Mouse (Mus musculus) MEL (cell line): ENCODE results near the gene Mmp15. TPM values are rescaled to one million over a fixed set of nuclear protein-coding genes. Genes with fewer than 3 reads are reported as not detected.

Source experiments
- DNase-seq: peaks from one replicate; pipeline ENCODE4 v3.0.0; 2011; ENCODE audit warnings: low read depth, low spot score
- H3K27ac ChIP-seq: 2 replicates; pipeline ENCODE4 v1.5.1; 2012; ENCODE audit warnings: low read depth, mild to moderate bottlenecking, control low read depth, low read length, moderate library complexity; ENCODE audit not compliant: control insufficient read depth
- H3K27me3 ChIP-seq, 2 experiments: fragments of 150-350 bp in 1 of 2; sonication (generic) in 1 of 2; 2 replicates each; pipeline ENCODE4 v1.6.1; 2012; ENCODE audit warnings: low read length in 2 of 2, mild to moderate bottlenecking in 2 of 2, improper control_type of control experiment in 1 of 2, moderate library complexity in 1 of 2; ENCODE audit not compliant: insufficient read depth in 2 of 2, control insufficient read depth in 1 of 2
- H3K36me3 ChIP-seq, 2 experiments: 2 replicates each; pipeline ENCODE4 v1.6.1; 2012 to 2014; ENCODE audit warnings: low read length in 2 of 2, improper control_type of control experiment in 1 of 2, inconsistent platforms in 1 of 2, mild to moderate bottlenecking in 1 of 2; ENCODE audit not compliant: insufficient read depth in 2 of 2, control insufficient read depth in 1 of 2
- H3K4me1 ChIP-seq, 2 experiments: fragments of 150-350 bp in 1 of 2; sonication (generic) in 1 of 2; 2 replicates each; pipeline ENCODE4 v1.6.1; 2012; ENCODE audit warnings: low read length in 2 of 2, improper control_type of control experiment in 1 of 2, mild to moderate bottlenecking in 1 of 2; ENCODE audit not compliant: insufficient read depth in 2 of 2, control insufficient read depth in 1 of 2
- H3K4me3 ChIP-seq, 2 experiments: fragments of 150-350 bp in 1 of 2; sonication (generic) in 1 of 2; 2 replicates each; pipeline ENCODE4 v1.5.1; 2012; ENCODE audit warnings: low read depth in 2 of 2, low read length in 2 of 2, mild to moderate bottlenecking in 2 of 2, moderate library complexity in 2 of 2, control low read depth in 1 of 2, improper control_type of control experiment in 1 of 2; ENCODE audit not compliant: control insufficient read depth in 1 of 2, insufficient read depth in 1 of 2
- H3K79me2 ChIP-seq: 2 replicates; pipeline ENCODE4 v1.6.1; 2012; ENCODE audit warnings: mild to moderate bottlenecking, low read length, moderate library complexity; ENCODE audit not compliant: control insufficient read depth, poor library complexity, insufficient read depth
- H3K9ac ChIP-seq: 2 replicates; pipeline ENCODE4 v1.6.1; 2012; ENCODE audit warnings: low read depth, mild to moderate bottlenecking, control low read depth, low read length, moderate library complexity; ENCODE audit not compliant: control insufficient read depth, poor library complexity, severe bottlenecking
- H3K9me3 ChIP-seq: fragments of 150-350 bp; sonication (generic); replicated peaks from 2 replicates; pipeline ENCODE4 v1.6.1; 2012; ENCODE audit warnings: mild to moderate bottlenecking, low read length, improper control_type of control experiment, moderate library complexity; ENCODE audit not compliant: insufficient read depth
- BHLHE40 ChIP-seq: IDR thresholded peaks from 2 replicates; pipeline ENCODE4 v1.6.1; 2012; ENCODE audit warnings: low read depth, mild to moderate bottlenecking, inconsistent platforms, low read length, improper control_type of control experiment, borderline replicate concordance
- CHD1 ChIP-seq: IDR thresholded peaks from 2 replicates; pipeline ENCODE4 v1.6.1; 2012; ENCODE audit warnings: low read depth, mild to moderate bottlenecking, inconsistent platforms, low read length, improper control_type of control experiment
- CTCF ChIP-seq, 3 experiments: IDR thresholded peaks in 2 of 3; conservative IDR thresholded peaks in 1 of 3; 2 replicates each; pipeline ENCODE4 v1.5.1; 2011 to 2012; ENCODE audit warnings: low read length in 3 of 3, low read depth in 2 of 3, mild to moderate bottlenecking in 2 of 3, improper control_type of control experiment in 1 of 3, inconsistent platforms in 1 of 3, mixed read lengths in 1 of 3, moderate library complexity in 1 of 3; ENCODE audit not compliant: control insufficient read depth in 1 of 3, insufficient read depth in 1 of 3, poor library complexity in 1 of 3, severe bottlenecking in 1 of 3
- ELF1 ChIP-seq: IDR thresholded peaks from 2 replicates; pipeline ENCODE4 v1.6.1; 2014; ENCODE audit warnings: low read depth, mild to moderate bottlenecking, inconsistent platforms, low read length, improper control_type of control experiment, moderate library complexity
- HCFC1 ChIP-seq: IDR thresholded peaks from 2 replicates; pipeline ENCODE4 v1.6.1; 2012; ENCODE audit warnings: low read depth, mild to moderate bottlenecking, inconsistent platforms, low read length, improper control_type of control experiment, moderate library complexity
- MAZ ChIP-seq: IDR thresholded peaks from 2 replicates; pipeline ENCODE4 v1.6.1; 2012; ENCODE audit warnings: low read depth, mild to moderate bottlenecking, inconsistent platforms, low read length, improper control_type of control experiment
- MEF2A ChIP-seq: IDR thresholded peaks from 2 replicates; pipeline ENCODE4 v1.6.1; 2014; ENCODE audit warnings: low read depth, mild to moderate bottlenecking, inconsistent platforms, low read length, improper control_type of control experiment; ENCODE audit not compliant: poor library complexity, insufficient replicate concordance, severe bottlenecking; ENCODE audit errors: extremely low read depth
- MXI1 ChIP-seq: IDR thresholded peaks from 2 replicates; pipeline ENCODE4 v1.6.1; 2011; ENCODE audit warnings: mild to moderate bottlenecking, low read depth, low read length, improper control_type of control experiment
- MYB ChIP-seq: IDR thresholded peaks from 2 replicates; pipeline ENCODE4 v1.6.1; 2011; ENCODE audit warnings: mild to moderate bottlenecking, low read depth, low read length, improper control_type of control experiment
- NELFE ChIP-seq: IDR thresholded peaks from 2 replicates; pipeline ENCODE4 v1.6.1; 2011; ENCODE audit warnings: low read depth, low read length, improper control_type of control experiment
- NRF1 ChIP-seq: IDR thresholded peaks from 2 replicates; pipeline ENCODE4 v1.6.1; 2014; ENCODE audit warnings: low read depth, mild to moderate bottlenecking, inconsistent platforms, low read length, improper control_type of control experiment, moderate library complexity; ENCODE audit not compliant: poor library complexity, insufficient read depth, severe bottlenecking
- POLR2A ChIP-seq, 2 experiments: IDR thresholded peaks; 2 replicates each; pipeline ENCODE4 v1.6.1; 2011 to 2012; ENCODE audit warnings: low read length in 2 of 2, mild to moderate bottlenecking in 2 of 2, control low read depth in 1 of 2, improper control_type of control experiment in 1 of 2, low read depth in 1 of 2, moderate library complexity in 1 of 2; ENCODE audit not compliant: control insufficient read depth in 1 of 2, insufficient read depth in 1 of 2, poor library complexity in 1 of 2
- POLR2AphosphoS2 ChIP-seq: IDR thresholded peaks from 2 replicates; pipeline ENCODE4 v1.6.1; 2011; ENCODE audit warnings: low read length, improper control_type of control experiment
- RAD21 ChIP-seq: IDR thresholded peaks from 2 replicates; pipeline ENCODE4 v1.6.1; 2011; ENCODE audit warnings: mild to moderate bottlenecking, low read depth, low read length, improper control_type of control experiment
- RCOR1 ChIP-seq: IDR thresholded peaks from 2 replicates; pipeline ENCODE4 v1.6.1; 2012; ENCODE audit warnings: low read depth, mild to moderate bottlenecking, inconsistent platforms, low read length, improper control_type of control experiment
- SIN3A ChIP-seq: IDR thresholded peaks from 2 replicates; pipeline ENCODE4 v1.6.1; 2012; ENCODE audit warnings: low read length, improper control_type of control experiment, inconsistent platforms
- TBP ChIP-seq: IDR thresholded peaks from 2 replicates; pipeline ENCODE4 v1.8.0; 2011; ENCODE audit warnings: low read depth, low read length, improper control_type of control experiment
- TCF12 ChIP-seq: IDR thresholded peaks from 2 replicates; pipeline ENCODE4 v1.6.1; 2014; ENCODE audit warnings: low read depth, mild to moderate bottlenecking, inconsistent platforms, low read length, improper control_type of control experiment, moderate library complexity
- UBTF ChIP-seq: IDR thresholded peaks from 2 replicates; pipeline ENCODE4 v1.6.1; 2012; ENCODE audit warnings: low read depth, mild to moderate bottlenecking, inconsistent platforms, low read length, improper control_type of control experiment, moderate library complexity, borderline replicate concordance; ENCODE audit not compliant: insufficient read depth
- USF1 ChIP-seq: IDR thresholded peaks from 2 replicates; pipeline ENCODE4 v1.6.1; 2014; ENCODE audit warnings: low read depth, mild to moderate bottlenecking, inconsistent platforms, low read length, improper control_type of control experiment, moderate library complexity
- ZMIZ1 ChIP-seq: IDR thresholded peaks from 2 replicates; pipeline ENCODE4 v1.6.1; 2012; ENCODE audit warnings: low read depth, mild to moderate bottlenecking, inconsistent platforms, low read length, improper control_type of control experiment, moderate library complexity
- ZNF384 ChIP-seq: IDR thresholded peaks from 2 replicates; pipeline ENCODE4 v1.6.1; 2012; ENCODE audit warnings: low read depth, mild to moderate bottlenecking, inconsistent platforms, low read length, improper control_type of control experiment
- polyA plus RNA-seq, 2 experiments: library from polyadenylated mRNA; stranded (reverse) in 1 of 2; unstranded in 1 of 2; fragments of >175 nt in 1 of 2; fragments of >200 nt in 1 of 2; gene quantifications; 2 replicates each; pipeline versions ENCODE4 v1.2.1 to v1.2.4; 2012; ENCODE audit warnings: low replicate concordance in 2 of 2, low read depth in 1 of 2; ENCODE audit not compliant: insufficient read length in 2 of 2, insufficient read depth in 1 of 2, missing spikeins in 1 of 2
- total RNA-seq: library from RNA; depleted of rRNA; stranded (reverse); fragments of 300-350 nt; gene quantifications from 2 replicates; pipeline ENCODE4 v1.2.3, GENCODE M21; 2012

Gene Mmp15
- total and polyA plus RNA-seq, 3 experiments: 0.01 TPM; not detected in 2

GRCm38 (mm10) chr8:95391101-95391500 is 39.0 kb downstream of the Mmp15 start:
- Histone ChIP-seq H3K27me3 (peaks cover 6 to 8% of the 10 kb centered on the region in 2 experiments), H3K79me2 (no peaks in the 10 kb centered on the region), H3K9me3 (no peaks in the 10 kb centered on the region), H3K36me3 (no peaks in the 10 kb centered on the region), H3K4me1 (peaks cover 0 to 2% of the 10 kb centered on the region in 2 experiments; a peak in 1 of 4 replicates), H3K27ac (no peak overlapping the region), H3K9ac (no peak overlapping the region), H3K4me3 (no peak overlapping the region)
- no peak for TF ChIP-seq MAZ
- no peak for DNase-seq

- Histone ChIP-seq H3K4me1 (peaks cover 0 to 12% of the 10 kb centered on the region in 2 experiments; a peak in 1 of 4 replicates), H3K36me3 (peaks cover 0 to 4% of the 10 kb centered on the region in 2 experiments; a peak in 2 of 4 replicates), H3K27ac (no peak overlapping the region), H3K9ac (no peak overlapping the region), H3K79me2 (no peaks in the 10 kb centered on the region), H3K9me3 (no peaks in the 10 kb centered on the region), H3K27me3 (peaks cover 6 to 8% of the 10 kb centered on the region in 2 experiments), H3K4me3 (no peak overlapping the region)
- no peak for TF ChIP-seq ELF1
- TF ChIP-seq CHD1: no peak
- no peak for TF ChIP-seq BHLHE40
- TF ChIP-seq MYB: no peak
- no peak for DNase-seq
These were observed 40.5 kb downstream of the Mmp15 start for GRCm38 (mm10) chr8:95392604-95393003.

GRCm38 (mm10) chr8:95395186-95395918 is 43.3 kb downstream of the Mmp15 start:
- no peak overlapping the region for H3K9ac ChIP-seq
- TF ChIP-seq MXI1: no peak
- TF ChIP-seq POLR2AphosphoS2: no peak
- no peak for TF ChIP-seq TCF12
- no peak for TF ChIP-seq MEF2A
- no peak for TF ChIP-seq NELFE
- no peak for TF ChIP-seq USF1
- TF ChIP-seq HCFC1: no peak
- TF ChIP-seq MAZ: no peak
- TF ChIP-seq TBP: no peak
- TF ChIP-seq POLR2A (IDR thresholded peaks at IDR 0.05; ENCODE audit: control insufficient read depth in 1 of 2, insufficient read depth in 1 of 2, low read depth in 1 of 2, low read length in 2 of 2, poor library complexity in 1 of 2): no peak
- no peak for TF ChIP-seq NRF1
- TF ChIP-seq RAD21: no peak
- TF ChIP-seq ZMIZ1: no peak
- TF ChIP-seq RCOR1: no peak
- TF ChIP-seq BHLHE40: no peak
- TF ChIP-seq SIN3A: no peak
- no peak for TF ChIP-seq CTCF (IDR thresholded peaks at IDR 0.05 in 2 of 3, conservative IDR thresholded peaks at IDR 0.05 in 1 of 3; ENCODE audit: control insufficient read depth in 1 of 3, insufficient read depth in 1 of 3, low read depth in 2 of 3, low read length in 3 of 3, poor library complexity in 1 of 3, severe bottlenecking in 1 of 3)
- no peak for TF ChIP-seq ELF1
- no peak for TF ChIP-seq ZNF384
- TF ChIP-seq UBTF: no peak
- no peak overlapping the region for H3K4me3 ChIP-seq
- no peaks in the 10 kb centered on the region for H3K79me2 ChIP-seq
- H3K4me1 ChIP-seq: peaks cover 0 to 12% of the 10 kb centered on the region in 2 experiments; a peak in 1 of 4 replicates
- no peak for DNase-seq
- H3K27ac ChIP-seq: no peak overlapping the region
- peaks cover 0 to 4% of the 10 kb centered on the region in 2 experiments; a peak in 2 of 4 replicates for H3K36me3 ChIP-seq
- peaks cover 3 to 6% of the 10 kb centered on the region in 2 experiments; a peak in 3 of 4 replicates for H3K27me3 ChIP-seq
- H3K9me3 ChIP-seq: no peaks in the 10 kb centered on the region
